Mouse (Mus musculus) limb, embryonic 10.5 days (tissue): ENCODE measurements around the gene Spen. TPM values are rescaled to one million over a fixed set of nuclear protein-coding genes. Genes with fewer than 3 reads are reported as not detected.

ENCODE experiments used
- DNase-seq: peaks from one replicate; pipeline ENCODE4 v3.0.0-alpha.2; 2017; ENCODE audit warnings: low spot score
- H3K27ac ChIP-seq: fragments of 300-500 bp; sonication (generic); 2 replicates; pipeline ENCODE4 v1.5.1; 2016; ENCODE audit warnings: mild to moderate bottlenecking
- H3K27me3 ChIP-seq: fragments of 300-500 bp; sonication (generic); 2 replicates; pipeline ENCODE4 v1.6.1; 2016; ENCODE audit warnings: low read depth, mild to moderate bottlenecking; ENCODE audit not compliant: poor library complexity, severe bottlenecking
- H3K36me3 ChIP-seq: fragments of 300-500 bp; sonication (generic); 2 replicates; pipeline ENCODE4 v1.6.1; 2016; ENCODE audit warnings: mild to moderate bottlenecking, moderate library complexity
- H3K4me1 ChIP-seq: fragments of 300-500 bp; sonication (generic); 2 replicates; pipeline ENCODE4 v1.6.1; 2016
- H3K4me3 ChIP-seq: fragments of 300-500 bp; sonication (generic); 2 replicates; pipeline ENCODE4 v1.5.1; 2016; ENCODE audit warnings: mild to moderate bottlenecking, moderate library complexity
- H3K9me3 ChIP-seq: fragments of 300-500 bp; sonication (generic); replicated peaks from 2 replicates; pipeline ENCODE4 v1.6.1; 2016; ENCODE audit warnings: mild to moderate bottlenecking
- WGBS: fragments of 180-500 bp; shearing (Covaris S2); methylation state at CpG from one replicate; pipeline ENCODE4 v1.1.7; 2016; 5-methylcytosine and 5-hydroxymethylcytosine counted together
- polyA plus RNA-seq: library from polyadenylated mRNA; unstranded; fragments of >200 nt; fragmentation: Nextera tagmentation; extraction: Ambion mirVana; gene quantifications from 2 replicates; pipeline ENCODE4 v1.2.1, GENCODE M21; 2016

The Spen gene
- polyA plus RNA-seq, 1 experiment from 2014 or later: 11.5 TPM

DNA sequence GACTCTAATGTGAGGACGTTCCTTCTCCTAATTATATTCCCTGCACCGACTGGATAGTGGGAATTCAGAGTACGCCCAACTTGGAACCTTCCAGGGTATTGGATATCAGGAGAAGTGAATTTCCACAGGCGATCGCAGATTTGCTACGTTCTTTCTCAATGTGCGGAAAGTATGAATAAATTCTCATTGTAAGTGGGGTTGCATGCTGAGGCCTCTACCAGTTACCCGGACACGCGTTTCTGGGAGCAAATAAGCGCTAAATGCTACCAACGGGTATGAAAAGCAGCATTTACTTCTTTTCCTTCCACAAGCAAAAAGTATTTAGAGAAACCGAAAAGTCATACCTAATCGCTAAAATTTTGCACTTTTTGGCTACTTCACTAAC is 1.2 kb downstream of the Spen start:
- WGBS: under 1% methylated on average over 14 of the region's 14 CpGs

DNA sequence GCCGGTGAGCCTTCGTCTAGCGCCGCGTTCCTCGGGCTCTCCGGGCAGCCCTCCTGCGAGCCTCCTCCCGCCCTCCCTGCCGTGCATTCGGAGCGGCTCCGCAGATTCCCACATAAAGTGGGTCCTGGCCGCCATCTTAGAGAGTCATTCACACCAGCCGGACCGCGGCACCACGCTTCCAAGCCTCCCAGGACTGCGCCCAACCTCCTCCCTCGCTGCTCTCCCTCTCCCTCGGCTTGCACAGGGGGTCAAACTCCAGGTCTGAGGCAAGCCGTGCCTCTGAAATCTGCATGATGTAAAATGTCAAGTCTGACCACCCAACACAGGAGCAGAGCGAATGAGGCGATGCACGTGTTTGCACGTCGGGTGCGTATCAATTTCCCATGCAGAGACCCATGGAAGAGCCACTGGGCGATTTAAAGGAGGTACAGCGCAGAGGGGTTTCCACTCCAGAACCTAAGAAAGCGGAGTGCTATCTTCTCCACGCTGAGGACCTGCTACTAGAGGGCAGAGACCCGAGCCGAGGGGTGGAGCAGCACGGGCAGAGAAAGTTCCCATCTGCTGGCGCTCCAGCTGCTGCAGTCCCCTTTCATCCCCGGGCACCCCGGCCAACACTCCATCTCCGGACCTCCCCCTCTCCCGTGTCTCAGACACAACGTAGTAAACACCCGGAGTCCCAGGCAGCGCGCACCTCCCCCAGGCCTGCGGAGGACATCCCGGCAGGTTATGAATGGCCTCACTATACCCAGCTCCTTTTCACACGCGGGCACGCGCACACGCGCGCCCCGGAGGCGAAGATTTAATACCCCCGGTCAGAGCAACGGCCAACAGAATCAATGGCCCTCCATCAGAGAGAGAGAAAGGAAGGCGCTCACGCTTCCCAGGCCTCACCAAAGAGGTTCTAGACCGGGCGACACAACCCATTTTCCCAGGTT is 1.8 kb downstream of the Spen start:
- no peaks in the 10 kb centered on the region for H3K36me3 ChIP-seq
- H3K27me3 ChIP-seq: no peaks in the 10 kb centered on the region
- peak overlapping the region; percentile 98 for H3K4me3 ChIP-seq
- under 1% methylated on average over 61 of the region's 61 CpGs for WGBS
- H3K4me1 ChIP-seq: peaks cover 36% of the 10 kb centered on the region
- no peaks in the 10 kb centered on the region for H3K9me3 ChIP-seq
- DNase-seq: peak; percentile 87
- peak overlapping the region; percentile 96 for H3K27ac ChIP-seq

More for the DNA sequence above, 1.2 kb downstream of the Spen start:
- no peak for DNase-seq
- H3K27me3 ChIP-seq: no peaks in the 10 kb centered on the region
- H3K36me3 ChIP-seq: no peaks in the 10 kb centered on the region
- peak overlapping the region; percentile 96 for H3K27ac ChIP-seq
- H3K4me3 ChIP-seq: peak overlapping the region; percentile 98
- H3K9me3 ChIP-seq: no peaks in the 10 kb centered on the region
- H3K4me1 ChIP-seq: peaks cover 36% of the 10 kb centered on the region

DNA sequence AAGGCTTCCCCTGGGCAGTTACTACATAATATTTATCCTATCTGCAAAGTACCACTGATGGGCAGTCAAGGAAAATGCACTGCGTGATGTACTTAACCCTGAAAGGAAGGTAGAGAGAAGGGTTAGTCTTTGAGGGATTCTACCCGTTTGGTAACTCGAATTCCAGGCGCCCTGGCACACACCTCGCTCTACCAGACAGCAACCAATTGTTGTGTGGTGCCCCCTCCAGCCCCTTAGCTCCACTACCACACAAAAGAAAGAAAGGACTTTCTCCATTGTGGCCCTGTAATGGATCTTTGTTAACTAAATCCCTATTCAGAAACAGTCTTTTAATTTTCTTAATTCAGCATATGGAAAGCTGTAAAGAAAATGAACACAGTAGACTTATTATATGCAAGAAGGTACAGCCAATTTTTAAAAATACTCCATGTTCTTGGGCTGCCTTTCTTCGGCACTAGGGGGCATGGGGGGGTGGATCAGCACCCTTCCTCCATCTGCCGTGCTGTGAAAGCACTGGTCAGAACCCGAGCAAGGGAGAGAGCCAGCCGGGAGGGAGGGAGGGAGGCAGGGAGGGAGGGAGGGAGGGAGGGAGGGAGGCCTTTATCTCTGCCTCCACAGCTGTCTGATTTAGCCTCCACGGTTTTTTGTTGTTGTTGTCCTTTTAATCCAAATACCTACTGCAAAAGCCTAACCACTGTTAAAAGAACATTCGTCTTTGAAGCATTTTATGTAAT is 3.3 kb downstream of the Spen start:
- no peaks in the 10 kb centered on the region for H3K27me3 ChIP-seq
- H3K9me3 ChIP-seq: no peaks in the 10 kb centered on the region
- no peak overlapping the region for H3K27ac ChIP-seq
- H3K4me3 ChIP-seq: peak overlapping the region; percentile 98
- DNase-seq: peak; percentile 54
- H3K36me3 ChIP-seq: peaks cover 7% of the 10 kb centered on the region
- 39% methylated on average over 9 of the region's 11 CpGs for WGBS
- peaks cover 40% of the 10 kb centered on the region for H3K4me1 ChIP-seq

DNA sequence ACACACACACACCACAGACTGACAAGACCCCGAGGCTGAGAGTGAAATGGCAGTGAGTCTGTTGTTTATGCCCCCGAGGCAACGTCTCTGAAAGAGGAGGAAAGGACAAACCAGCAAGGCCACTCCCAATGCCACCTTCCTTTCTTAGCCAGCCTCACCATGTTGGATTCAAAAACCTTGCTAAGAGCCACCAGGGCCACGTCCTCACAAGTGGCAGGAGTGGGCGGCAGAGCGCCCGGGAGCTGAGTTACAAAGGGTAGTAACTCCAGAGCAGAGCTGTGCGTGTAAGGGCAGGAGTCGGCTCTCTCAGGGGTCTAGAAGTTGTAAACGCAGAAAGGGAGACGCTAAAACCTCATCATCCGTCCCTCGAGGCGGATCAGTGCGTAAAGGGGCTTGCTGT is 7.4 kb downstream of the Spen start:
- no peak overlapping the region for H3K27ac ChIP-seq
- 88% methylated on average over 15 of the region's 15 CpGs for WGBS

DNA sequence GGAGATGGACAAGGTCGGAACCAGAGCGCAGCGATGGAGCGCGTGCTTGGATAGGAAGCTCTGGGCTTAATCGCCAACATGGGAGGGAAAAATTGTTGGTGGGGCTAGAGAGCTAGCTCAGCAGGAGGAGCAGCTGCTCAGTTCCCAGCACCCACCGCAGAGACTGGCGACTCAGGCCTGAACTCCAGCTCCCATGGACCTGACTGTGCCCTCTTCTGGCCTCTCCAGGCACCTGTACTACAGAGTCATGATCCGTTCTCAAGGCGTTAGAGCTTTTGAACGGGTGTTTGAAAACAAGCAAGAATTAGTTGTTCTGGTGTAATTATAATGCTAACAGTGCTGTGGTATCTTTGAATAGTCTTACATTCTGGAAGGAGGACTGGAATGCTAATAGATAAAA is 9.5 kb downstream of the Spen start:
- Histone ChIP-seq H3K27ac (no peak overlapping the region), H3K4me3 (no peak overlapping the region), H3K9me3 (no peaks in the 10 kb centered on the region), H3K27me3 (no peaks in the 10 kb centered on the region), H3K4me1 (peaks cover 7% of the 10 kb centered on the region; the same call in 1 of the 2 replicates), H3K36me3 (peaks cover 30% of the 10 kb centered on the region)
- DNase-seq: no peak
- 91% methylated on average over 11 of the region's 11 CpGs for WGBS

More for the DNA sequence above, 7.4 kb downstream of the Spen start:
- Histone ChIP-seq H3K4me3 (no peak overlapping the region), H3K4me1 (peaks cover 21% of the 10 kb centered on the region), H3K36me3 (peaks cover 28% of the 10 kb centered on the region), H3K27me3 (no peaks in the 10 kb centered on the region), H3K9me3 (no peaks in the 10 kb centered on the region)
- no peak for DNase-seq

DNA sequence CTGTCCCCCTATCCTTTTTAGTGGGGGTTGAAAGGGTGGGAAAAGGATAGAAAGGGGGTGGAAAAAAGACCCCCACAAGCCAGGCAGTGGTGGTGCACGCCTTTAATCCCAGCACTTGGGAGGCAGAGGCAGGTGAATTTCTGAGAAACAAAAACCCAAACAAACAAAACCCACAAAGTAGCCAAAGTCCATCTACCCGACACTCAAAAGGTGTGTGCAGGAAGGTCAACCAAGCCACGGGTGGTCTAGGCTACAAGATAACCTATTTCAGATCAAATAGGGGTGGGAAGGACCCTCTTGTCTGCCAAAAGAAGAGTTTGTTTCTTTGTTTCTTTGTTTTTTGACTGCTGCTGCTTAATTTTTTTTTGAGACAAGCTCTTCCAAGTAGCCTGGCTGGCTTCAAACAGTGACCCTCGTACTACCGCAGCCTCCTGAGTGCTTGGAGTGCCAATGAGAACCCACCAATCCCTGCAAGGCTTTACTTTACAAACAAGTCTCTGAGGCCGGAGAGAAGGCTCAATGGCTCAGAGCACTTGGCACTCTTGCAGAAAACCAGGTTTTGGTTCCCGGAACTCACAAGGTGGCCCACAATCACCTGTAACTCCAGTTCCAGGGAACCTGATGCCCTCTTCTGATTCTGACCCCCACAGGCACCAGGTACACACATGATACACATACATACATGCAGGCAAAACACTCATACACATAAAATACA is 11.3 kb downstream of the Spen start:
- WGBS: 77% methylated on average over 7 of the region's 7 CpGs
- H3K36me3 ChIP-seq: peaks cover 35% of the 10 kb centered on the region

DNA sequence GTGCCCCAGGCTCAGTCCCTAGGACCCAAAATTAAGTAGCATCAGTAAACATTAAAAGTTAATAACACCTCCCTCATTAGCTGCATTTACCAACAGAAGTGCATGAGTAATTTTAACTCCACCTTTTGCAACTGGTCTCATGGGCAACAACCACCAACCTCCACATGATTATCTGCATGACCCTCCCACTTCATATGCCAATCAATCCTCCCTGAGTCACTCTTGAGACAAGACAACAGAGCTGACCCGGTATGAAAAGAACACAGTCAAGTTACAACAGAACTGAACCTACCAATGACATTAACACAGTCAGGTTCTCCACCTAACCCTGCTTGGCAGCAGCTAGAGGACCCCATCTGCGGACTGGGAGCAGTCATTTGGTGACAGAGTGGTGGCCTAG is 12.5 kb downstream of the Spen start:
- Histone ChIP-seq H3K36me3 (peaks cover 46% of the 10 kb centered on the region), H3K9me3 (no peaks in the 10 kb centered on the region)

More for the DNA sequence above, 11.3 kb downstream of the Spen start:
- Histone ChIP-seq H3K27ac (no peak overlapping the region), H3K27me3 (no peaks in the 10 kb centered on the region), H3K4me3 (no peak overlapping the region), H3K4me1 (peaks cover 9% of the 10 kb centered on the region; the same call in 1 of the 2 replicates), H3K9me3 (no peaks in the 10 kb centered on the region)
- DNase-seq: no peak

DNA sequence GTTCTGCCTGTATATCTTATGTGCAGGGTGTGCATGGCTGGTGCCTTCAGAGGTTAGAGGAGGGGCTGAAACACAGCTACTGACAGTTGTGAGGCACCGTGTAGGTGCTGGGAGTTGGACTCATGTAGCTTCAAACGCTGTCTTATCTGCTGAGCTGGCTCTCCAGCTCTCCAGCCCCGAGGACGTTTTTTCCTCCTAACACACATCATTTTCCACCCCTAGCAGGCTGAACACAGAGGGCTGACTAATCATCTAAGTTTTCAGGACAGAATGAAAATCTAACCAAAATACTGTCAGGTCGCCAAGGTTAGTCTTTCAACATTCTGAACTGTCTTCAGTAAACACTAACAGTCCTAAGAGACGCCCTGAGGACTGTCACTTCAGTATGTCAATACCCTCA is 13.7 kb downstream of the Spen start:
- DNase-seq: no peak
- no peaks in the 10 kb centered on the region for H3K9me3 ChIP-seq
- WGBS: 79% methylated on average over 6 of the region's 6 CpGs
- H3K27me3 ChIP-seq: no peaks in the 10 kb centered on the region
- H3K4me1 ChIP-seq: peaks cover 5% of the 10 kb centered on the region; the same call in 1 of the 2 replicates
- no peak overlapping the region for H3K27ac ChIP-seq
- H3K4me3 ChIP-seq: no peak overlapping the region
- H3K36me3 ChIP-seq: peaks cover 50% of the 10 kb centered on the region

More for the DNA sequence above, 12.5 kb downstream of the Spen start:
- Histone ChIP-seq H3K27me3 (no peaks in the 10 kb centered on the region), H3K4me1 (peaks cover 6% of the 10 kb centered on the region; the same call in 1 of the 2 replicates), H3K4me3 (no peak overlapping the region), H3K27ac (no peak overlapping the region)
- DNase-seq: no peak
- 88% methylated on average over 2 of the region's 2 CpGs for WGBS

DNA sequence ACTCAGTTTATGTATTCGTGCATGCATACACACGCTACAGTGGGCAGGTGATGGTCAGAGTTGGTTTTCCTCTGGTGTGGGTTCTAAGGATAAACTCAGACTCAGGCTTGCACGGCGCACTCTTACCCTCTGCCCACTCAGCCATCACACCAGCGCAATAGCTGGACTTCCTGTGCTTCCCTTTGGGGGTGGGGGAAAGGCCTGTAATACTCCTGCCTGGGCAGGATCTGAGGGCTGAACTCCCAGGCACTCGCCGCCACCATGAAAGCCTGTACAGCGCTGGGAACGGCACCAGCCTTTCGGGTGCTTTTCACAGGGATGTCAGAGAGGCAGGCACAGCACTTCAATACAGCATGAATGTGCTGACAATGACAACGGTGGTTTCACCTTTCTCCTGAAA is 15.3 kb downstream of the Spen start:
- Histone ChIP-seq H3K4me1 (peaks cover 5% of the 10 kb centered on the region; the same call in 1 of the 2 replicates), H3K4me3 (no peak overlapping the region), H3K27me3 (no peaks in the 10 kb centered on the region), H3K9me3 (no peaks in the 10 kb centered on the region), H3K27ac (no peak overlapping the region), H3K36me3 (peaks cover 46% of the 10 kb centered on the region)
- WGBS: 85% methylated on average over 11 of the region's 11 CpGs
- DNase-seq: no peak

DNA sequence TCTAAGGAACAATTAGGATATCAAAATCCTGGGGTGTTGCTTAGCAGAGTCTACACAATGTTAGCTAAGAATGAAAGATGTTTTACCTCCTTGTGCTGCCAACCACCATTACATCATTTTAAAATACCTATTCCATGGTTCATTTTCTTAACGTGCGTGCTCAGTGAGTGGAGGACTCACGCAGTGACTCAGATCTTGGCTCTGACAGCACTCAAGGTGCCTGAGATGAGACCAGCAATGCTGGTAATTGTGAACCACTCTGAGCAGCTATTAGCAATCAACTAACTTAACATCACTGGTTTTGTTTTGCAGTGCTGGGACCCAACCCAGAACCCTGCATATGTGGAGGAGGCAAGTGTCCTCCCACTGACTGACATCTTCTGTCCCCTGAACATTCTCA is 20.0 kb downstream of the Spen start:
- H3K4me1 ChIP-seq: peaks cover 5% of the 10 kb centered on the region; the same call in 1 of the 2 replicates
- no peak overlapping the region for H3K4me3 ChIP-seq
- no peaks in the 10 kb centered on the region for H3K9me3 ChIP-seq
- H3K36me3 ChIP-seq: peaks cover 80% of the 10 kb centered on the region
- DNase-seq: no peak
- no peak overlapping the region for H3K27ac ChIP-seq
- no peaks in the 10 kb centered on the region for H3K27me3 ChIP-seq
- 95% methylated on average over 3 of the region's 3 CpGs for WGBS

DNA sequence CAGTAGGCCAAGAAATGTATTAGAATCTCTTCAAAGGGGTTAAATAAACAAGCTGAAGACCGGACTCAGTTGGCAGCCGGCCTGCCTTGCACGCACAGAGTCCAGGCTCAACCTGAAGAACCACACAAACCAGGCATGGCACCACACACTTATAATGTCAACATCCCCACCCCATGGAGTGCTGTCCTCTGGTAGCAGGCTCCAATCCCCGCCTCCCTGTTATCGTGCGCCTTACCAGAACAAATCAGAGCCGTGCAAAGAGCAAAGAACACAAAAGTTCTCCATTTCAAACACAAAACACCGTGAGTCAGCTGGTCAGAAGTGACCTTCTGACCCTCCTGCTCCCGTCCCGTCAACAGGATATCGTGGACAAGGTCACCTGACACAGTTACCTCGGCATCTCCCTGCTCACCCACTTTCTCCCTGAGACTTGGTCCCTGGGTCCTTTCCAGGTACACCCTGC is 24.2 kb downstream of the Spen start:
- no peaks in the 10 kb centered on the region for H3K9me3 ChIP-seq
- peaks cover 69% of the 10 kb centered on the region for H3K36me3 ChIP-seq
- WGBS: 77% methylated on average over 12 of the region's 12 CpGs
- H3K27ac ChIP-seq: no peak overlapping the region
- no peak for DNase-seq
- H3K27me3 ChIP-seq: no peaks in the 10 kb centered on the region
- no peak overlapping the region for H3K4me3 ChIP-seq
- peaks cover 3% of the 10 kb centered on the region; the same call in 1 of the 2 replicates for H3K4me1 ChIP-seq

DNA sequence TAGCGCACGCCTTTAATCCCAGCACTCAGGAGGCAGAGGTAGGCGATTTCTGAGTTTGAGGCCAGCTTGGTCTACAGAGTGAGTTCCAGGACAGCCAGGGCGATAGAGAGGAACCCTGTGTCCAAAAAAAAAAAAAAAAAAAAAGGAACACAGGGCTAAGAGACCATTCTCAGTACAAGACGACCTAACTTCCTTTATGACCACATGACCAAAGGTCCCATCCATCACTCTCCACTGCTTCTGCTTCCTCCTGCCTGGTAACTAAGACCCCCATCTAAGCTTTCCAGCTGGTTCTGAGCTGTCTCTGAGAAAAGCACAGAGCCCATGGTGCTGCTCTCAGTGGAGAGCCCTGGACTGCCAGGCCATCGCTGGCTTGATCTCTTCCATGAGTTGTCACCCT is 26.3 kb downstream of the Spen start:
- Histone ChIP-seq H3K4me3 (no peak overlapping the region), H3K4me1 (peaks cover 3% of the 10 kb centered on the region; the same call in 1 of the 2 replicates), H3K27ac (no peak overlapping the region), H3K27me3 (no peaks in the 10 kb centered on the region), H3K9me3 (no peaks in the 10 kb centered on the region), H3K36me3 (peaks cover 51% of the 10 kb centered on the region)
- 77% methylated on average over 6 of the region's 6 CpGs for WGBS
- DNase-seq: no peak
